Mouse (Mus musculus) T-cell, adult 2 months (primary cell): ENCODE data around the gene St8sia1.

Experiments used
- DNase-seq: peaks from one replicate; pipeline ENCODE4 v3.0.0; 2022; ENCODE audit warnings: low spot score

Gene St8sia1

GRCm38 (mm10) chr6:142865199-142865598 lies 99.1 kb downstream of the St8sia1 start:
- no peak for DNase-seq

GRCm38 (mm10) chr6:142863881-142864280 lies 100.4 kb downstream of the St8sia1 start:
- no peak for DNase-seq

GRCm38 (mm10) chr6:142862265-142862664 lies 102.0 kb downstream of the St8sia1 start:
- DNase-seq = no peak

- no peak for DNase-seq
These were observed 103.9 kb downstream of the St8sia1 start for GRCm38 (mm10) chr6:142860396-142860795.

DNA sequence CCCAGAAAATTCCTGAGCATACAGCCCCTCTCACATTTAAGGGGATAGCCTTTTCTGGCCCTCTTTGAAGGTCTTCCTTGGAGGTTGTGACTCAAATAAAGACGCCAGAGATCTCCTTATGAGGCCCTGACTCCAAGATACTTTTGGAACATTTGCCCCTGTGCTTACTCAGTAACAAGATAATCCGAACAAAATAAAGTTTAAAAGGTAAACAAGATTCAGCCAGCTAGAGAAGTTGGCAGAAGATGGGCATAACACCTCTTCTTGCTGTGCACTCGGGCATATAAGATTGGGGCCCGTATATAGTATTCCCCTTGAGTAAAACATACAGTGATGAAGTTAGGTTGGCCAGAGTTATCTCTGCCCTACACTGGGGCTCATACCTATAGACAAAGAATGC lies 104.3 kb downstream of the St8sia1 start:
- no peak for DNase-seq

DNA sequence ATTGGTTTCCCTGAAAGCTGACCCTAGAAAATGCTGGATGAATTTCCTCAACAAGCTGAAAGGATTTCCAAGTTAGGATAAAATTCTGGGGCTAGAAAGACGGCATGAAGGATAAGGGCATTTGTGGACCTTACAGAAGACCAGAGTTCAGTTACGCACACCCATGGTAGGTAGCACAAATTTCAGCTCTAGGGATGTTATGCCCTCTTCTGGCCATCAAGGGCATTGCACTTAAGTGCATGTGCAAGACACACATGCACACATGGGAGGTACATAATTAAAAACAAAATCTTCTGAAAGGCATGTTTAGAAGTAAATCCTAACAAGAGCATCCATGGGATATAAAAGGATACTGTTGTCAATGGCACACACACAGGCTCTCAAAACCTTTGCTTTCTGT lies 105.3 kb downstream of the St8sia1 start:
- DNase-seq = peak; percentile 57

DNA sequence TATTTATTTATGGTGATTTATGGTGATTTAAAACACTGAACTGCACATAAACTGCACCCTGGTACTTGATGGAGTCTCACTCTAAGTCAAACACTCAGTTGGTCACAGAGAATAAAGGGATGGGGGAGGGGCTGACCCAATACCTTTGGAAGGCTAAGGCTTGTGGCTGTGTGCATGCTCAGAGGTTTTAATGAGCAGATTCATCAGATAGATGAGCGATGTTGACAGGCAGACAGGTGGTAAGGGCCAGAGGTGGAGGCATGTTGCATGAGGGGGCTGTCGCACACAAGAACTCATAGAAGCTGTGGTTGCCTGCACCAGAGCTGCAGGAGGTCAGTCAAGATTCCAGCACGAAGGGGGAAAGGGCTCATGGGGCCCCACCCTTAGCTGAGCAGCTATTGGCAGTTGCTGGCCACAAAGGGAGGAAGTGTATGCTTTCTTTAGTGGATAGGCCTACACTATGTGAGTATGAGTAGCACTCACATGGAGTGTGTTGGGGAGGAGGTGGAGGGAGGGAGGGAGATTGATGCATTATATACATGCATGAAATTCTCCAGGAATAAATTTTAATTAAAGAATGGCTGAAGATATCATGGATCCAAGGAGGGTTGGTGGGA lies 107.9 kb downstream of the St8sia1 start:
- no peak for DNase-seq

DNA sequence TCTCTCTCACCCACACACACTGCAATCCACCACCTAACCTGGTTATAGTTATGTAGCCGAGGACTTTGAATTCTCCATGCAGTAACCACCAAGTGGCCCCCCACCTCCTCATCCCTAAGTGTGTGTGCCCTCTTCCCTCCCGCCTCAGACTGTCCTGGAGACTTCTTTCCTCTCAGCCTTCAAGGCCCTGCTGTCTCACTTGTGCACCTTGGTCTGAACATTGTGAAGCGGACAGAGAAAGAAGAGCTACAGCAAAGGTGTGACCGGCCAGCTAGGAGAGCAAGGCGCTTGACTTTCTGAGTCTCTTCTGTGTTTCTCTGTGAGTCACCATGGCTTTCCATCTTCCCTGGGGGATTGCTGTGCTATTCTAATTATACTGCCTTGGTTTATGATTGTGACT lies 108.5 kb downstream of the St8sia1 start:
- no peak for DNase-seq

DNA sequence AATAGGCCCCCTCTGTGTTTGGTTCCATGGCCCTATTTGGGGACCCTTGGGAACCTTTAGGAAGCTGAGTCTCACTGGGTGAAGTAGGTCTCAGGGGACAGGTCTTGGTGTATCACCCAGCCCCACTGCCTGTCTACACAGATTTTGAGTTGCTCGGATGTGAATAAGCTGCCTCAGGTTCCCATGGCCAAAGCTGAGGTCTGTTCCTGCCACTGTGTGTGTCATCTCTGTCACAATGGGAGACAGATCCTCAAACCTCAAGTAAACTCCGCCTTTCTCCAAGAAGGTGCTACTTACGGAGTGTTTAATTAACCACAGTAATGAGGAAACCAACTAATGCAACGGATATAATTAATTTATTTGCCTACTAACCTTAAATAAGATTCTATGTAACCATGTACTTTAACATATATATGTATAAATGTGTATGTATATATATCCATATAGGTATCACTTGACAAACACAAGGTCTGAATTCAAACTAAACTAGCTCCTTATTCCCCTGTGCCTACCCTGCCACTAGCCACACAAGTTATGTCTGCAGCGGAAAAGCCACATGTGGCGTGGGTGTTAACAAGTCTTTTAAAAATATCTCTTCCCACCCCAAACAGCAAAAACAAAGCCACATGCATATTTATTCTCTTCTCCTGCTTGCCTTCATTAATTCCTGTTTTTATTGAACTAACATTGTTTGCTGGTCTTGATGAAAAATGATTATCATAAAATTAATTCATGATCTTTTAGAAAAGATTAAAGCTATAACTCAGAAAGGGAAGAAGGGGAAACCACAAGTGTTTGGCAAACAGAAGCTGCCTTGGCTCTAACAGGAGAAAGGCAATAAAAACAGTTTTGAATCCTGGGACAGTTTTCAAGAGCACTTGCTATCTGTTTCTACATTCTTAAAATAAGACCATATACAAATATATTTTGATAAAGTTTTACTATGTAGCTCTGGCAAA lies 111.6 kb downstream of the St8sia1 start:
- DNase-seq = no peak

GRCm38 (mm10) chr6:142850436-142850835 lies 113.8 kb downstream of the St8sia1 start:
- no peak for DNase-seq

DNA sequence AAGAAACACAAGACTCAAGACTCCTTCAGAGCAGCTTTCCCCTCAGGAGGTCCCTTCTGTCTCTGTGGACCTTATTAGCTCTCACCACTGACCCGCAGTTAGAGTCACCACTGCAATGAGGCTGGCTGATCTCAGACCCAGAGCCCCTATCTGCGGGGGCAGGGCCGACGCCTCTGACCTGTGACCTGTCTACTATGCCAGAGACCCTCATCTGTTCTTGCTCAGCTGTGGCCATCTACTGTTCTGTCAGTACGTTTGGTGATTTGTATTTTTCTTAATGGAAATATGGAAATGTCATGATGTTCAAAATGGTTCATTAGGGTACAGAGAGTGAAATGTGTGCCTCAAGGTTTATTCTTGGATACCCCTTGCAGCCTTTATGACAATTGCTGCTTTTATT lies 114.9 kb downstream of the St8sia1 start:
- no peak for DNase-seq

GRCm38 (mm10) chr6:142847914-142848674 lies 116.2 kb downstream of the St8sia1 start:
- DNase-seq = no peak

- DNase-seq = no peak
These were observed 117.4 kb downstream of the St8sia1 start for GRCm38 (mm10) chr6:142846855-142847254.

- no peak for DNase-seq
These were observed 119.2 kb downstream of the St8sia1 start for GRCm38 (mm10) chr6:142845066-142845465.

GRCm38 (mm10) chr6:142844061-142844460 lies 120.2 kb downstream of the St8sia1 start:
- no peak for DNase-seq

GRCm38 (mm10) chr6:142838501-142838900 lies 125.8 kb downstream of the St8sia1 start:
- no peak for DNase-seq

DNA sequence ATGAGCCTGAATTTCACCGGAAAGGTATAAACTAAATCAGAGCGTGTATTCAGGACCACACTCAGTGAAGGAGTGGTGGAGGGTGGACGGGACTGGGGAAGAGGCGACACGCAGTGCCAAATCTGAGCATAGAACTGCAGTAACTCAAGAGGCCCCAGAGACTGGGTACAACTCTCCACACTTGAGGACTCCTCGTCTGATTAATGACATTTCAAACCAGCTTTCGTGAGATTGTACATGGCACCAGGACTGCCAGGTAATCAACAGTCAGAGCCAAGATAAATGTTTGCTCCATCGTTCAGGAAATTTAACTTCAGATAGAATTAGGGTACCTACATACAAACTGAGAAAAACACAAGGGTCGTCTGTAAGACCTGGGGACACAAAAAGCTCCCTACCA lies 126.9 kb downstream of the St8sia1 start:
- DNase-seq = no peak

DNA sequence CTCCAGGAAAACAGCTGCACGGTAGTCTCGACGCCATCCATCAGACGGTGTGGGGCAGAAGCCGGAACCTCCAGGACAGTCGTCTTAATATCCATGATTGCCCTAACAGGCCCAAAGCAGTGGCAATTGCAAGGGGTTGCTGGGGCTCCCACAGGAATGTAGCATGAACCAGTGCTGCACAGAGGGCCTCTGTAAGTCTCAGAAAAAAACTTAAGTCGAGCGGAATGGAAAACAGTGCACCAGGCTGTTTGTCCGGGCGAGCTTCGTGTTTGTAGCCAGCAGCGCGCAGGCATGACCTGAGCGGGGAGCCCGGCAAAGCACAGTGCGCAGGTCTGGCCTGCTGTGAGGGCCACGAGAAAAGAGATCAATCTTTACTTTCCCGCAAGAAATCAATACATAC lies 128.5 kb downstream of the St8sia1 start:
- no peak for DNase-seq

DNA sequence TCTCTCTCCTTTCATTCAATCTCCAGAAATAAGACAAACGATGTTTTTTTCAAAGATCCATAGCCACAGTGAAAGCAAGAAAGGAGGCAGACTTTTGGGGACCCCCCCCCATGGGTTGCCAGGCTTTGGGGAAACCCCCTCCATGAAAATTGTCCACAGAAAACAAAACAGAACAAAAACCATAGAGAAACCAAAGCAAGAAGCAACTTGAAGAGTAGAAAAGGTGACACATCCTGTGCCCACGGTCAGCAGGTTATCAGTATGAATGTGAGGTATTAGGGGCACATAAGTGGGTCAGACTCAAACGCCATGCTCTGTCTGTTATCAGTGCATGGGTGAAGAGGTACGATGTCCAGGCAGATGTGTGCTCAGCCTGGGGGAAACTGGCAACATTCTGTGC lies 129.3 kb downstream of the St8sia1 start:
- no peak for DNase-seq

GRCm38 (mm10) chr6:142831706-142832105 lies 132.5 kb downstream of the St8sia1 start:
- DNase-seq = no peak

DNA sequence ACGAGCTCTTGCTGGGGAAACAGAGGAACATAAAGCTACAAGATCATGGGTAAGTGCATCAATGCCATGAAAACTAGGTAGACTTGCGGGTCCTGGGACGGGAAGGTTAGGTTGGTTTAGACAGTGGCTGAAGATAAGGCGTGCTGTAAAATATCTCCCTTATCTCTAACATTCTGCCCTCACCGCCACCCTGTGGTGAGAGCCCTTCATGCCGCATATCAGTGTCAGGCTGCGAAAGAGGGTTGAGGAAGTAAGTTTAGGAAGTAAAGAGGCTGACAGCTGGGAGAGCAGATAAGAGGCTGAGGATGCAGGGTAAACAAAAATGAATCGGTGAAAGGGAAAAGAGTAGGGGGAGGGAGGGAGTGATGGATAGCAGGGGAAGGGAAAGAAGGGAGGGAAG lies 133.0 kb downstream of the St8sia1 start:
- DNase-seq = peak; percentile 26

DNA sequence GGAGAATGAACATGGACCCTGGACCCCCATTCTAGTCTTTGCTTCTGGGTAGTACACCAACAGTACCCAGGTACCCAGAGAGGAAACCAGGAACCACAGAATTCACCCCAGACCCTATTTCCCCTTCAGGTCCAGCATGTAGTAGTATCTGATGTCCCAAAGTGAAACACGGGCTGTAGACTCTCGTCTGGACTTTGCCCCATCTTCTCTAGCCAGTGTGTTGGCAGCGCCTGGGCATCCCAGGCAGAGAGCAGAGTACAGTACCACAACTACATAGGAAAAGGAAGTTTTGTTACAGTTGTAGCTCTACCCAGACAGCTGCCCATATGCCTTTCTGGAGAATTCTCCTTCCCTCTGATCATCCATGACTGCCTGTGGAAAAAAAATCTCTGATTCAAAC lies 134.0 kb downstream of the St8sia1 start:
- DNase-seq = no peak

- no peak for DNase-seq
These were observed 138.8 kb downstream of the St8sia1 start for GRCm38 (mm10) chr6:142825449-142825848.
